Mouse (Mus musculus) lung, adult 2 months (tissue): ENCODE results near the gene Gm4779. TPM values are rescaled to one million over a fixed set of nuclear protein-coding genes. Genes with fewer than 3 reads are reported as not detected.

ENCODE experiments used
- DNase-seq: peaks from one replicate; pipeline ENCODE4 v3.0.0; 2022
- H3K4me1 ChIP-seq: fragments of 200-500 bp; 2 replicates; pipeline ENCODE4 v1.6.1; 2011; ENCODE audit warnings: low read length; ENCODE audit not compliant: control insufficient read depth, insufficient read depth
- H3K4me3 ChIP-seq: fragments of 200-500 bp; replicated peaks from 2 replicates; pipeline ENCODE3; 2011; ENCODE audit warnings: low read depth, mild to moderate bottlenecking, control low read depth, low read length; ENCODE audit errors: extremely low read depth
- CTCF ChIP-seq: fragments of 200-500 bp; IDR thresholded peaks from 2 replicates; pipeline ENCODE4 v1.5.1; 2011; ENCODE audit warnings: mild to moderate bottlenecking, low read length, control low read depth; ENCODE audit not compliant: insufficient read depth
- POLR2A ChIP-seq: fragments of 200-500 bp; IDR thresholded peaks from 2 replicates; pipeline ENCODE4 v1.6.1; 2011; ENCODE audit warnings: low read depth, mild to moderate bottlenecking, control low read depth, low read length, borderline replicate concordance; ENCODE audit errors: extremely low read depth
- whole genome bisulfite sequencing: fragments of 180-500 bp; shearing (Covaris S2); methylation state at CpG from one replicate; pipeline ENCODE4 v1.1.7; 2018; 5-methylcytosine and 5-hydroxymethylcytosine counted together
- polyA plus RNA-seq: library from polyadenylated mRNA; depleted of rRNA; stranded (reverse); fragments of >200 nt; gene quantifications from 2 replicates; pipeline ENCODE4 v1.2.3, GENCODE M21; 2012; rRNA removed

The Gm4779 gene
- polyA plus RNA-seq, 1 experiment: not detected

DNA sequence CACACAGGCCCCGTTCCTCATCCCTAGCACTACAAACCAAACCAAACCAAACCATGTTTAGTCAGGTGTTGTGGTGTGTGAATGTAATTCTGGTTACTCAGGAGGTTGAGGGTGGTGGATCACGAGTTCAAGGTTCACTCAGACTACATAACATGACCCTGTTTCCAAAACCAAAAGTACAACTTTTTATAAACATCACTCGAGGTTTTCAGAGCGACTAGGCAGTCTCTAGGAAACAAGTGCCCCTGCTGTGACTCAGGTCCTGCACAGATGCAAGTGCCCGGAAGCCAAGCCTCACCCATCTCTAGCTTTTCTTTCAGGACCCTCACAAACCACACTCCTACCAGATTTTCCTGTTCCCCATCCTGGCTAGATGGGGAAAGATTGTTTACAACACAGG lies 29.6 kb downstream of the Gm4779 start:
- no peak overlapping the region for H3K4me3 ChIP-seq
- TF ChIP-seq POLR2A (no peak), CTCF (no peak)
- H3K4me1 ChIP-seq: no peaks in the 10 kb centered on the region; the same call in 1 of the 2 replicates
- DNase-seq: no peak
- WGBS: 67% methylated on average over 5 of the region's 5 CpGs

DNA sequence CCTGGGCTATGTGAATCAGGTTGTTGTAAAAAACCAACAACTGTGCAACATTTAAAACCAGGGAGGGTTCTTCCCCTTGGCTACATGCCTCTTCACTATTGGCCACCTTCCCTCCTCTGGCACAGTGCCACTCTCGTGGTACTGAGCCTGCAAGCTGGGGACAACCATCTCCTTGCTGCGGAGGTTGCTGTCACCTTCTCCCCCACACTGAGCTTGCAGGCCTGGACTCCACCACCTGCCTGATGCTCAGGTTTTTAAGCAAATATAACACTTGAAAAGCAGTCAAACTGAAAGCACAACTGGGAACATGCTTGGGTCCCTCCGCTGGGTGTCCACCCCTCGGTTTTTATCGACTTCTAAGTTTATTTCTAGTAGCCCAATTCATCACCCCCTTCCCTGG lies 39.7 kb downstream of the Gm4779 start:
- no peak for DNase-seq
- TF ChIP-seq CTCF (no peak), POLR2A (no peak)
- Histone ChIP-seq H3K4me1 (0 out of 2 replicates have a peak, but pooled peaks cover 3% of the 10 kb centered on the region), H3K4me3 (no peak overlapping the region)
- WGBS: 62% methylated on average over 5 of the region's 5 CpGs

- 72% methylated on average over 4 of the region's 4 CpGs for WGBS
- no peak for DNase-seq
- no peak for TF ChIP-seq POLR2A
Measured at GRCm38 (mm10) chrX:101750144-101750543, 44.1 kb downstream of the Gm4779 start.

DNA sequence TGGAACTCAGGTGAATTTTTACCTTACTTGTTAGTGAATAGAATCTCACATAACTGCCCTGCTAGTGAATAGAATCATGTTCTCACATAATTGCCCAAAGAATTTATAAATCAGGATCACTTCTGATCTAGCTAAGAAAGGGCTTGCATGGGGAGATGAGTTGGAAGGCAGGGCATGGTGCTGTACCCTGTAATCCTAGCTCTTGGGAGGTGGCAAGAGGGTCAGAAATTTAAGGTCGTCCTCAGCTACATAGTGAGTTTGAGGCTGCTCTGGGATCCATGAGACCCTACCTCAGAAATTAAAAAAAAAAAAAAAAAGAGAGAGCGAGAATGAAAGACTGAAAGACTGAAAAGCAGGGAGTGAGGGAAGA lies 53.2 kb downstream of the Gm4779 start:
- DNase-seq: no peak
- WGBS: 79% methylated on average over 2 of the region's 2 CpGs
- no peak for TF ChIP-seq POLR2A
- no peak for TF ChIP-seq CTCF
- Histone ChIP-seq H3K4me3 (no peak overlapping the region), H3K4me1 (no peaks in the 10 kb centered on the region)

More at GRCm38 (mm10) chrX:101750144-101750543, 44.1 kb downstream of the Gm4779 start:
- H3K4me3 ChIP-seq: no peak overlapping the region
- 0 out of 2 replicates have a peak, but pooled peaks cover 3% of the 10 kb centered on the region for H3K4me1 ChIP-seq

- Histone ChIP-seq H3K4me3 (no peak overlapping the region), H3K4me1 (no peaks in the 10 kb centered on the region)
- TF ChIP-seq CTCF (no peak), POLR2A (no peak)
- WGBS: 46% methylated on average over 6 of the region's 6 CpGs
- no peak for DNase-seq
Measured at GRCm38 (mm10) chrX:101740335-101741063, 53.7 kb downstream of the Gm4779 start.

Other genes starting within 250 kb of the Gm4779 start
- 59.0 and 107 TPM in 2 replicates for gene Ogt, start 154.4 kb downstream of the Gm4779 start, polyA plus RNA-seq
- 4.1 and 5.2 TPM in 2 replicates for gene Cxcr3, start 60.2 kb downstream of the Gm4779 start, polyA plus RNA-seq
- gene 8030474K03Rik, start 233 bp upstream of the Gm4779 start, polyA plus RNA-seq: not detected in 2 replicates
- gene Nhsl2, start 55.0 kb upstream of the Gm4779 start, polyA plus RNA-seq: 4.3 and 4.8 TPM in 2 replicates